Mouse (Mus musculus): ENCODE data around the gene Hist1h2ba. TPM values are rescaled to one million over a fixed set of nuclear protein-coding genes. Genes with fewer than 3 reads are reported as not detected.
A peak's percentile ranks its signal among the peaks of the same experiment; 100 is the strongest.

Hist1h2ba gene
- not detected in 2 replicates for polyA plus RNA-seq (2016; fragmentation: Nextera tagmentation; extraction: Ambion mirVana)

- Histone ChIP-seq H3K9ac (replicated peaks) (no peak within 1 kb of the TSS), H3K4me2 (replicated peaks) (no peak within 1 kb of the TSS), H3K4me1 (no peaks in the 10 kb centered on the region), H3K36me3 (no peaks in the 10 kb centered on the region), H3K9me3 (0 out of 2 replicates have a peak, but pooled peaks cover 3% of the 10 kb centered on the region), H3K27me3 (no peaks in the 10 kb centered on the region), H3K4me3 (no peak within 1 kb of the TSS), H3K27ac (replicated peaks) (no peak within 1 kb of the TSS)
- WGBS: 91% methylated on average over 39 of the region's 39 CpGs
- no peak for ATAC-seq (ENCODE audit: low FRiP score, low read depth)
These were observed at the start of gene Hist1h2ba for GRCm38 (mm10) chr13:23933421-23934210. TSS of gene Hist1h2ba (minus strand) at chr13:23934156.

GRCm38 (mm10) chr13:23972271-23972670 lies 38.3 kb upstream of the Hist1h2ba start:
- H3K27me3 ChIP-seq: no peaks in the 10 kb centered on the region
- H3K4me1 ChIP-seq: no peaks in the 10 kb centered on the region
- no peaks in the 10 kb centered on the region for H3K9me3 ChIP-seq
- H3K4me2 ChIP-seq (replicated peaks): no peak overlapping the region
- no peak for ATAC-seq (ENCODE audit: low FRiP score, low read depth)
- WGBS: 72% methylated on average over 5 of the region's 5 CpGs
- no peak overlapping the region for H3K4me3 ChIP-seq
- no peaks in the 10 kb centered on the region for H3K36me3 ChIP-seq
- H3K9ac ChIP-seq (replicated peaks): no peak overlapping the region
- no peak overlapping the region for H3K27ac ChIP-seq (replicated peaks)

- Histone ChIP-seq H3K4me3 (no peak overlapping the region), H3K9ac (replicated peaks) (no peak overlapping the region), H3K36me3 (no peaks in the 10 kb centered on the region), H3K27ac (replicated peaks) (no peak overlapping the region), H3K9me3 (no peaks in the 10 kb centered on the region), H3K4me1 (no peaks in the 10 kb centered on the region), H3K4me2 (replicated peaks) (no peak overlapping the region), H3K27me3 (no peaks in the 10 kb centered on the region)
- 59% methylated on average over 2 of the region's 2 CpGs for WGBS
- ATAC-seq (ENCODE audit: low FRiP score, low read depth): no peak
These were observed 37.9 kb upstream of the Hist1h2ba start for GRCm38 (mm10) chr13:23971870-23972269.

- Histone ChIP-seq H3K4me2 (replicated peaks) (no peak overlapping the region), H3K9me3 (no peaks in the 10 kb centered on the region), H3K4me1 (0 out of 2 replicates have a peak, but pooled peaks cover under 1% of the 10 kb centered on the region), H3K4me3 (no peak overlapping the region), H3K27me3 (peaks cover 3% of the 10 kb centered on the region; the same call in 1 of the 2 replicates), H3K27ac (replicated peaks) (no peak overlapping the region), H3K9ac (replicated peaks) (no peak overlapping the region), H3K36me3 (no peaks in the 10 kb centered on the region)
- 85% methylated on average over 2 of the region's 2 CpGs for WGBS
- no peak for ATAC-seq (ENCODE audit: low FRiP score, low read depth)
These were observed 31.0 kb upstream of the Hist1h2ba start for GRCm38 (mm10) chr13:23964909-23965308.

GRCm38 (mm10) chr13:23959776-23960175 lies 25.8 kb upstream of the Hist1h2ba start:
- no peak for ATAC-seq (ENCODE audit: low FRiP score, low read depth)
- 0 out of 2 replicates have a peak, but pooled peaks cover 9% of the 10 kb centered on the region for H3K4me1 ChIP-seq

GRCm38 (mm10) chr13:23950928-23951327 lies 17.0 kb upstream of the Hist1h2ba start:
- Histone ChIP-seq H3K27me3 (peaks cover 19% of the 10 kb centered on the region; the same call in 1 of the 2 replicates), H3K9me3 (no peaks in the 10 kb centered on the region), H3K4me1 (peaks cover 6% of the 10 kb centered on the region; the same call in 1 of the 2 replicates), H3K4me2 (replicated peaks) (no peak overlapping the region), H3K4me3 (no peak overlapping the region), H3K9ac (replicated peaks) (no peak overlapping the region), H3K27ac (replicated peaks) (no peak overlapping the region), H3K36me3 (no peaks in the 10 kb centered on the region)
- no peak for ATAC-seq (ENCODE audit: low FRiP score, low read depth)
- 81% methylated on average over 3 of the region's 3 CpGs for WGBS

More at GRCm38 (mm10) chr13:23959776-23960175, 25.8 kb upstream of the Hist1h2ba start:
- H3K9me3 ChIP-seq: no peaks in the 10 kb centered on the region
- no peak overlapping the region for H3K4me3 ChIP-seq
- H3K36me3 ChIP-seq: no peaks in the 10 kb centered on the region
- no peak overlapping the region for H3K9ac ChIP-seq (replicated peaks)
- H3K27me3 ChIP-seq: peaks cover 3% of the 10 kb centered on the region; the same call in 1 of the 2 replicates
- 20% methylated on average over 2 of the region's 2 CpGs for WGBS
- no peak overlapping the region for H3K4me2 ChIP-seq (replicated peaks)
- H3K27ac ChIP-seq (replicated peaks): no peak overlapping the region

GRCm38 (mm10) chr13:23949484-23950246 lies 15.7 kb upstream of the Hist1h2ba start:
- WGBS: 29% methylated on average over 14 of the region's 14 CpGs
- Histone ChIP-seq H3K27ac (replicated peaks) (peak overlapping the region; percentile 61), H3K4me3 (no peak overlapping the region), H3K4me1 (peaks cover 6% of the 10 kb centered on the region; the same call in 1 of the 2 replicates), H3K4me2 (replicated peaks) (no peak overlapping the region), H3K9ac (replicated peaks) (no peak overlapping the region), H3K27me3 (peaks cover 19% of the 10 kb centered on the region; the same call in 1 of the 2 replicates), H3K9me3 (no peaks in the 10 kb centered on the region), H3K36me3 (no peaks in the 10 kb centered on the region)
- peak; percentile 91 for ATAC-seq (ENCODE audit: low FRiP score, low read depth)

- Histone ChIP-seq H3K9ac (replicated peaks) (no peak overlapping the region), H3K27ac (replicated peaks) (no peak overlapping the region), H3K4me1 (peaks cover 6% of the 10 kb centered on the region; the same call in 1 of the 2 replicates), H3K4me2 (replicated peaks) (no peak overlapping the region), H3K36me3 (no peaks in the 10 kb centered on the region), H3K9me3 (no peaks in the 10 kb centered on the region), H3K27me3 (peaks cover 19% of the 10 kb centered on the region), H3K4me3 (no peak overlapping the region)
- 29% methylated on average over 2 of the region's 2 CpGs for WGBS
- ATAC-seq (ENCODE audit: low FRiP score, low read depth): no peak
These were observed 12.3 kb upstream of the Hist1h2ba start for GRCm38 (mm10) chr13:23946254-23946653.

- peaks cover 15% of the 10 kb centered on the region for H3K27me3 ChIP-seq
- no peak overlapping the region for H3K9ac ChIP-seq (replicated peaks)
- no peak overlapping the region for H3K27ac ChIP-seq (replicated peaks)
- H3K4me2 ChIP-seq (replicated peaks): no peak overlapping the region
- H3K4me1 ChIP-seq: 0 out of 2 replicates have a peak, but pooled peaks cover 3% of the 10 kb centered on the region
- no peak overlapping the region for H3K4me3 ChIP-seq
- no peaks in the 10 kb centered on the region for H3K9me3 ChIP-seq
- 51% methylated on average over 2 of the region's 2 CpGs for WGBS
- no peak for ATAC-seq (ENCODE audit: low FRiP score, low read depth)
- H3K36me3 ChIP-seq: no peaks in the 10 kb centered on the region
These were observed 8.9 kb upstream of the Hist1h2ba start for GRCm38 (mm10) chr13:23942861-23943260.

GRCm38 (mm10) chr13:23940291-23940690 lies 6.3 kb upstream of the Hist1h2ba start:
- H3K36me3 ChIP-seq: no peaks in the 10 kb centered on the region
- no peaks in the 10 kb centered on the region for H3K9me3 ChIP-seq
- H3K27me3 ChIP-seq: peaks cover 4% of the 10 kb centered on the region
- H3K4me3 ChIP-seq: no peak overlapping the region
- no peak overlapping the region for H3K9ac ChIP-seq (replicated peaks)
- H3K4me1 ChIP-seq: no peaks in the 10 kb centered on the region
- no peak overlapping the region for H3K4me2 ChIP-seq (replicated peaks)
- 43% methylated on average over 6 of the region's 6 CpGs for WGBS
- H3K27ac ChIP-seq (replicated peaks): no peak overlapping the region
- no peak for ATAC-seq (ENCODE audit: low FRiP score, low read depth)

- Histone ChIP-seq H3K27ac (replicated peaks) (no peak overlapping the region), H3K9me3 (0 out of 2 replicates have a peak, but pooled peaks cover 3% of the 10 kb centered on the region), H3K4me1 (no peaks in the 10 kb centered on the region), H3K4me2 (replicated peaks) (no peak overlapping the region), H3K27me3 (peaks cover 1% of the 10 kb centered on the region), H3K9ac (replicated peaks) (no peak overlapping the region), H3K36me3 (no peaks in the 10 kb centered on the region), H3K4me3 (no peak overlapping the region)
- WGBS: 74% methylated on average over 1 of the region's 1 CpGs
- no peak for ATAC-seq (ENCODE audit: low FRiP score, low read depth)
These were observed 4.7 kb upstream of the Hist1h2ba start for GRCm38 (mm10) chr13:23938699-23939098.

GRCm38 (mm10) chr13:23934211-23934520 lies 210 bp upstream of the Hist1h2ba start, which contains the start of gene Hist1h2aa:
TSS of gene Hist1h2aa (plus strand) at chr13:23934462.
- H3K4me1 ChIP-seq: no peaks in the 10 kb centered on the region
- H3K36me3 ChIP-seq: no peaks in the 10 kb centered on the region
- no peak within 1 kb of the TSS for H3K27ac ChIP-seq (replicated peaks)
- no peak within 1 kb of the TSS for H3K4me3 ChIP-seq
- ATAC-seq (ENCODE audit: low FRiP score, low read depth): no peak
- no peak within 1 kb of the TSS for H3K4me2 ChIP-seq (replicated peaks)
- H3K9ac ChIP-seq (replicated peaks): no peak within 1 kb of the TSS
- WGBS: 90% methylated on average over 10 of the region's 10 CpGs
- H3K9me3 ChIP-seq: 0 out of 2 replicates have a peak, but pooled peaks cover 3% of the 10 kb centered on the region
- no peaks in the 10 kb centered on the region for H3K27me3 ChIP-seq

Measured in midbrain, embryonic 12.5 days (tissue).